Mouse (Mus musculus) brain, embryonic 18.5 days (tissue): Measurements from ENCODE around the gene Mfge8.

Experiments used
- DNase-seq: peaks from one replicate; pipeline ENCODE4 v3.0.0-alpha.2; 2012; ENCODE audit warnings: low read depth, low spot score

Mfge8 gene

DNA sequence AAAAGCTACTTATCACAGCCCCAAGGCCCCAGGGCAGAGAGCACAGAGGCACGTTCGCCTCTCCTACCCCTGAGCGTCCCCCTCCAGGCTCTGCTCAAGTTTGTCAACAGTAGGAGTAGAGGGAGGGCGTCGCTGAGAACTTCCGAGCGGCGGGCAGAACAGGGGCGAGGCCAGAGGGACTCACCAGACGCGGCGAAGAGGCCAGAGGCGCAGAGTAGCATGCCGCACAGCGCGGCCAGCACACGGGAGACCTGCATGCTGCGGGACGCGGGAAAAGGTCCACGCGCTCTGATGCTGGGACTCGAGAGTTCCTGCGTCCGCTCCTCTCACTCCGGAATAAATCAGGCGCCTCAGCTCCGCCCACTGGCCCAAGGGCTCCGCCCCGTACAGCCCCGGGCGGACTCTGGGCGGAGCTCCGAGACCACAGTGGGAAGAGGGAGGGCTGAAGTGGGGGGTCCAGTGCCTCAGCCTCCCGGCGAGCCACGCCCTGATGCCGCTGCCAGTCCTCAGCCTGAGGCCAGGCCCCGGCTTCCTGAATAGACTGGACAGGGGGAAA lies at the start of gene Mfge8:
Gene Mfge8, minus strand, starts transcription at position 350 of the 556 bp plus-strand sequence.
- peak; percentile 30 for DNase-seq

- DNase-seq = peak; percentile 69
These were observed 45.9 kb upstream of the Mfge8 start for GRCm38 (mm10) chr7:79194560-79195413.

GRCm38 (mm10) chr7:79193936-79194335 lies 45.1 kb upstream of the Mfge8 start:
- DNase-seq = no peak

GRCm38 (mm10) chr7:79191501-79191900 lies 42.6 kb upstream of the Mfge8 start:
- no peak for DNase-seq

GRCm38 (mm10) chr7:79190592-79190991 lies 41.7 kb upstream of the Mfge8 start:
- DNase-seq = no peak

DNA sequence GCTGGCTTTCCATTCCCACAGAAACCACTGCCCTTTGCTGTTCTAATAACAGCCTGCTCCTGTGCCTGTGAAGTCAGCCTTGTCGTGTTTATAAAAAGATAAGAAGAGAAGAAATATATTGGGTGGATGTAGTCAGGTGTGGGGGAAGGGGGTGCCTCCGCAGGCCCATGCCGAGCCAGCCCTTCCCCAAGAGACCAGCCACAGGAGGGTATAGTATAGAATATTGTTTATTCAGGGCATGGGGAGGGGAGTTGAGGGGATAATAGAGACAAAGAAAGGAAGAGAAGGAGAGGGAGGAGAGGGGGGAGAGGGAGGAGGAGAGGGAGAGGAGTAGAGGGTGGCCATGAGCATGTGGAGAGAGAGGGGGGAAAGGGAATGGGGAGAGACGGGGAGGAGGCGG lies 40.4 kb upstream of the Mfge8 start:
- no peak for DNase-seq

DNA sequence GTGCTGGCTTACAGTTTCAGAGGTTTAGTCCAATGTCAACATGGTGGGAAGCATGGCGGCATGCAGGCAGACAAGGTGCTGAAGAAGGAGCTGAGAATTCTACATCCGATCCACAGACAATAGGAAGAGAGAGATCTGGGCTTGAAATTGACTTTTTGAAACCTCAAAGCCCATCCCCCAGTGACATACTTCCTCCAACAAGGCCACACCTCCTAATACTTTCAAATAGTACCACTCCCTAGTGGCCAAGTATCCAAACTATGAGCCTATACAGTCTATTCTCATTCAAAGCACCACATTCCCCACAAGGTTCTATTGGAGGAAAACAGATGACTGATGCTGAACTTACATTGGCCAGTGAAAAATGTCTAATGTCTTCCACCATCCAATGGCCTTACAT lies 38.7 kb upstream of the Mfge8 start:
- no peak for DNase-seq

GRCm38 (mm10) chr7:79183417-79183816 lies 34.6 kb upstream of the Mfge8 start:
- DNase-seq = no peak

GRCm38 (mm10) chr7:79173800-79174199 lies 24.9 kb upstream of the Mfge8 start:
- no peak for DNase-seq

DNA sequence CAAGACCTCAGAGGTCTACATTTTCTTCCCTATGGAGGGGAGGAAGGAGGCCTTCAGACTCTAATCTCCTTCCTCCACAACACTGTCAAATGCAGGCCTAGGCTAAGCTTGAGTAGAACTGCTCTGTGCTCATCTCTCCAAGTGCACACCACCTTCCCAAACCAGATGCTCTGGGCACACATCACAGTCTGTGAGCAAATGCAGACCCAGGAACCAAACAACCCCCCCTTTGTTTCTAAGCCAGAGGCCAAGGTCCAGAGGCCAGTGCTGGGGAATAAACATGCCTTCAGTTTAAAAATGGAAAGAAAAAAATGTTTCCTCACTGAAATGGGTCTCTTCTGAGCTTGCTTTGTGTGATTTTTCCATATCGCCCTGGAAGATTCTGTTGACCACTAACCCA lies 22.9 kb upstream of the Mfge8 start:
- DNase-seq = no peak

GRCm38 (mm10) chr7:79167006-79167562 lies 18.2 kb upstream of the Mfge8 start:
- DNase-seq = no peak

- no peak for DNase-seq
These were observed 10.5 kb upstream of the Mfge8 start for GRCm38 (mm10) chr7:79159406-79159805.

- DNase-seq = no peak
These were observed 662 bp upstream of the Mfge8 start for GRCm38 (mm10) chr7:79149522-79149921.

DNA sequence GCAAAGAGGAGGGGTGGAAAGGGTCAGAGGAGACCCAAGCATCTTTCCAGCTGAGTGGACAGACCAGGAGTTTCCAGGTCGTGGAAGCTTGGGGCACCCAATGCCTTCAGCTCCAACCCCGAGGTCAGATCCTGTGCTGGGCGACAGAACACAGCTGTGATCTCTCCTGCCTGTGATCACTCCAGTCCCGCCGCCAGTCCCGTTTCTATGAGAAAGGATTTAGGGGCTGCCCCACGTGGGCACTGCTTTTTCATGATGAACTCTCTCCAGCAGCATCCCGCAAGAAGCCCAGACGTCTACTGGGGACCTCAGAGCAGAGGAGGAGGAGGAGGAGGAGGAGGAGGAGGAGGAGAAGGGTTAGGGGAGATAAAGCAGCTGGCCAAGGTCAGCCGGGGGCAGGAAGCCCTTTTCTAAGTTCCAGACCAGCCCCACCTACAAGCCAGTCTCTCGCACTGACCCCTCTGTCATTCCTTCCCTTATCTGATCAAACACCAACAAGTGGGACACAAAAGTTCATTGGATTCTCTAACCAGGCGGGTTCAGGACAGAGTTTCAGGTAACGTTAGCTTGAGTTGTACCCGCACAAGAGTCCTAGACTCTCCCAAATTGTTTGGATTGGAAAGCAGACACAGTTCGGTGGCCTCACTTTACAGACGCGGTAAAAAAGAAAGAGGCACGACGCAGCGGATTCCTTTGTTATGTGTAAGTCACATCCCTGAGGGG lies 768 bp downstream of the Mfge8 start:
- no peak for DNase-seq

- no peak for DNase-seq
These were observed 1.6 kb downstream of the Mfge8 start for GRCm38 (mm10) chr7:79147011-79147837.

GRCm38 (mm10) chr7:79140897-79141296 lies 8.0 kb downstream of the Mfge8 start:
- DNase-seq = no peak

- no peak for DNase-seq
These were observed 8.8 kb downstream of the Mfge8 start for GRCm38 (mm10) chr7:79139891-79140591.

GRCm38 (mm10) chr7:79139328-79139824 lies 9.5 kb downstream of the Mfge8 start:
- DNase-seq = no peak

GRCm38 (mm10) chr7:79133391-79133790 lies 15.5 kb downstream of the Mfge8 start:
- no peak for DNase-seq

- DNase-seq = no peak
These were observed 17.9 kb downstream of the Mfge8 start, which contains the start of gene Hapln3 for GRCm38 (mm10) chr7:79130843-79131444. Gene Hapln3 (minus strand): TSS chr7:79131018.
